Mouse (Mus musculus) embryo, embryonic 11.5 days (tissue): ENCODE measurements at regions not wholly inside any gene's neighbourhood (a gene's known extent, or its start where the extent isn't known, plus 50 kb on each side); places are given as distances from the start of the nearest gene placed in this dataset.

ENCODE experiments used
- DNase-seq: peaks from one replicate; pipeline ENCODE4 v3.0.0-alpha.2; 2012; ENCODE audit warnings: low read depth, low spot score

GRCm38 (mm10) chr4:82092296-82093230 lies 613.0 kb downstream of the Nfib start:
- DNase-seq = no peak

DNA sequence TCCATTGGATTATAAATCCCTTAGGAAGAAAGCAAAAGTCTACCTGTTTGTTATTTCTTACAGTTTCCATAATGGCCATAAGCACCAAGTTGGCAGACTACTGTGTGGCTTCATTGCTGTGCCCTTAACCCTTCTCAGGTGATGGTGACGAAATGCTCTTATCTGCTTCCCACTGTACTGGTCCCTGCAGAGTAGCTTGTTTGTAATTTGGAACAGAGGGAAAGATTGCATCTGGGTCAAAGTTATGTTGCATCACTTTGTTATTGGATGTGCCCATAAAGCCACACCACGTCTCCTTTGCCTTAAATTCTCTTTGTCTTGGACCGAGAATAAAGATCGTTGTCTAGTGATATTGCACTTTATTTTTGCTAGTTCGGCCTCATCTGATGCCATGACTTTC lies 615.9 kb downstream of the Nfib start:
- DNase-seq = no peak

GRCm38 (mm10) chr4:82083519-82083918 lies 622.0 kb downstream of the Nfib start:
- no peak for DNase-seq

- no peak for DNase-seq
Measured at GRCm38 (mm10) chr4:82068050-82068449, 625.4 kb upstream of the Mpdz start.

- peak; percentile 17 for DNase-seq
Measured at GRCm38 (mm10) chr4:82065641-82066358, 623.2 kb upstream of the Mpdz start.

GRCm38 (mm10) chr4:82062726-82063125 lies 620.1 kb upstream of the Mpdz start:
- DNase-seq = no peak

DNA sequence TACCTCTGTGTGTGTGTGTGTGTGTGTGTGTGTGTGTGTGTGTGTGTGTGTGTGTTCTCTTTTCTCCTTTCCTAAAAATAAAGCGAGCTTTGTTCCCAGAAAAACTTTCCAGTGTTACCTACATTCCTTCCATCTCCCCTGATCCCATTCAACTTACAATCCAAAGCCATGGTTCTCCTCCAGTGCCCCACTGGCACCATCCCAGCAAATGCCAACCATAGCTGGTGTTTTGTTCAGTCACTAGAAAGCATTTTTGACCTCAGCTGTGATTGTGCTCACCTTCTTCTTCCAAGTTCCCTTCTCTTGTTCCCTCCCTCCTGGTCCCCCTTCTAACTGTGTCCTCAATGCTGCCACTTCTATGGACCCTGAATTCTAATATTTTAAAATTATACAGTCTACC lies 614.1 kb upstream of the Mpdz start:
- DNase-seq = no peak

- DNase-seq = no peak
Measured at GRCm38 (mm10) chr4:82048171-82048570, 605.6 kb upstream of the Mpdz start.

- DNase-seq = no peak
Measured at GRCm38 (mm10) chr4:82037473-82037872, 594.9 kb upstream of the Mpdz start.

- DNase-seq = no peak
Measured at GRCm38 (mm10) chr4:82035074-82035703, 592.6 kb upstream of the Mpdz start.

GRCm38 (mm10) chr4:82029237-82029636 lies 586.6 kb upstream of the Mpdz start:
- DNase-seq = no peak

GRCm38 (mm10) chr4:82027447-82027881 lies 584.8 kb upstream of the Mpdz start:
- DNase-seq = no peak

- no peak for DNase-seq
Measured at GRCm38 (mm10) chr4:82001406-82001732, 558.8 kb upstream of the Mpdz start.

GRCm38 (mm10) chr4:82000590-82001405 lies 558.2 kb upstream of the Mpdz start:
- DNase-seq = no peak

- no peak for DNase-seq
Measured at GRCm38 (mm10) chr4:81999654-82000314, 557.2 kb upstream of the Mpdz start.

DNA sequence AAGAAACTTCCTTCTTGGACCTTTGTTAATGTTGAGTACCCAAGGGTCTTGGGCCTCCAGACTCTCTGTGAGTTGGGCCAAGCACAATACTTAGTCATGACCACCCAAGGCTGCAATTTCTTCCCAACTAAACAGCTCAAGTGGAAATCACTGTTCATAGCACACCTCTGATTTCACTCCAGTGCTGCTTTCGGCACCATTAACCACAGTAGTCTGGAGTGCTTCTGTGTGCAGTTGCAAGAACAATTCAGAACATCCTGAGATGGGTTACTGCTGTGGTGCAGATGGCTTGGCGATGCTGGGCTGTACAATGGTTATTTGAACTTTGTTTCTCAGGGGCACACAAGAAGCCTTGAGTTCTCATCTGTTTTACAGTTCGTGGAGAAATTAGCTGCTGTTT lies 556.5 kb upstream of the Mpdz start:
- DNase-seq = no peak

- DNase-seq = no peak
Measured at GRCm38 (mm10) chr4:81996445-81996844, 553.8 kb upstream of the Mpdz start.

DNA sequence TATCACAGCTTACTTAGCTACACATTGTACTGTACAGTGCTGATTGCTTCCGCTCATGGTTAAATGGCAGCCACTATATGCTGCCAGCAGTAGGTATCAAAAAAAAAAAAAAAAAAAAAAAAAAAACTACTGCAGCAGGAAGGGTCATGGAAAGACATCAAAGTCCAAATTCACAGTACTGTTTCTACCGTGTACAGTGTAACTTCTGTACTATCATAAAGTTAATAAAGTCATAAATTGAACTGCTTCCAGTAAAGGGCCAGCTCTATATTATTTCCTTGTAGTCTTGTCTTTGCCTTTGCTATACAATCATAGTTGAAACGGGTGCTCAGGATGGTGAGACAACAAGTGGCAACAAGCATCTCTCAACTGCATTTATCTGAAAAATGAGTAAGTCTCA lies 552.6 kb upstream of the Mpdz start:
- no peak for DNase-seq

DNA sequence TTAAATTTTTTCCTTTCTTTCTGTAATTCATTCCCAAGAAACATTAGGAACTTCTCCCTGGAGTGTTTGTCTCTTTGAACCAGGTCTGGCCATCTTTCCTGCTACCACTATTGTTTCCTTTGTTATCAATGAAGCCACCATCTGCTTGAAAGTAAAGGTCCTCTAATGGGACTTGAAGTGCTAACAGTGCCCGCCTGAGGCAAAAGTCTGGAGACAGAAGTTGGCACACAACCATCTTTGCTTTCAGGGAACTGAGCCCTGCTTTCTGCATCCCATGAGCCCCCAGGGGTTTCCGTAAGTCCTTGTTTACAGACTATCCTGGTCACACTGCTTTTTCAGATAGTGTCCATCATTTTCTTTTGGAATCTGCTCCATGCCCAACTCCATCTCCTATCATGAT lies 546.2 kb upstream of the Mpdz start:
- DNase-seq = no peak

- DNase-seq = no peak
Measured at GRCm38 (mm10) chr4:81986616-81987015, 544.0 kb upstream of the Mpdz start.

DNA sequence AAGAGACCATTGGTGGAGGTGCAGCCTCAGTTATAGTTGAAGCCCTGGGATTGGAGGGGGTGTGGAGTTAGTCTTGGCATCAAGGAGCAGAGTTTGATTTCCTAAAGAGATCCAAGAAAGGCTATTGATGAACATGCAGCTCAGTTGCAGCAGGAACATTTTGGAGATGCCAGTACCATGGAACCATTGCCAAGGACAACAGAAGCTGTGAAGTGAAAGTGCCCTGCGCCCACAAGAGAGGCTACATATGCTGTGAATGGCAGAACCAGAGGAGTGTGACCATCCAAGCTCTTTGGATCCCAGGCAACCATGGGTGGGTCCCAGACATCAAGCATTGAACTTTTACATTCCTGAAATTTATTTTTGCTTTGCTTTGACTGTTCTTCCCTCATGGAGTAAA lies 539.2 kb upstream of the Mpdz start:
- no peak for DNase-seq
